Mouse (Mus musculus) neural tube, embryonic 15.5 days (tissue): ENCODE measurements around the gene Krtap27-1. TPM values are rescaled to one million over a fixed set of nuclear protein-coding genes. Genes with fewer than 3 reads are reported as not detected.

ENCODE experiments used
- ATAC-seq: fragments of 200-750 bp; cut with Nextera tagmentation; 2 replicates; pipeline ENCODE4 v1.8.0; 2017; ENCODE audit warnings: mild to moderate bottlenecking, moderate TSS enrichment, moderate library complexity; ENCODE audit not compliant: low FRiP score
- H3K27ac ChIP-seq: fragments of 300-500 bp; sonication (generic); replicated peaks from 2 replicates; pipeline ENCODE4 v1.5.1; 2015; ENCODE audit warnings: mild to moderate bottlenecking, inconsistent platforms
- H3K27me3 ChIP-seq: fragments of 300-500 bp; sonication (generic); replicated peaks from 2 replicates; pipeline ENCODE4 v1.6.1; 2015; ENCODE audit warnings: inconsistent platforms
- H3K36me3 ChIP-seq: fragments of 300-500 bp; sonication (generic); 2 replicates; pipeline ENCODE4 v1.6.1; 2015; ENCODE audit warnings: inconsistent platforms
- H3K4me1 ChIP-seq: fragments of 300-500 bp; sonication (generic); 2 replicates; pipeline ENCODE4 v1.6.1; 2015; ENCODE audit warnings: inconsistent platforms
- H3K4me2 ChIP-seq: fragments of 300-500 bp; sonication (generic); 2 replicates; pipeline ENCODE4 v1.6.1; 2015; ENCODE audit warnings: inconsistent platforms, mild to moderate bottlenecking, moderate library complexity
- H3K4me3 ChIP-seq: fragments of 300-500 bp; sonication (generic); replicated peaks from 2 replicates; pipeline ENCODE4 v1.5.1; 2015; ENCODE audit warnings: mild to moderate bottlenecking, inconsistent platforms
- H3K9ac ChIP-seq: fragments of 300-500 bp; sonication (generic); replicated peaks from 2 replicates; pipeline ENCODE4 v1.6.1; 2015; ENCODE audit warnings: mild to moderate bottlenecking, inconsistent platforms
- H3K9me3 ChIP-seq: fragments of 300-500 bp; sonication (generic); replicated peaks from 2 replicates; pipeline ENCODE4 v1.6.1; 2016; ENCODE audit warnings: inconsistent platforms
- WGBS: fragments of 180-500 bp; shearing (Covaris S2); methylation state at CpG from one replicate; pipeline ENCODE4 v1.1.7; 2015; ENCODE audit warnings: mixed read lengths; 5-methylcytosine and 5-hydroxymethylcytosine counted together
- polyA plus RNA-seq: library from polyadenylated mRNA; unstranded; fragments of >200 nt; fragmentation: Nextera tagmentation; extraction: Ambion mirVana; gene quantifications from 2 replicates; pipeline ENCODE4 v1.2.1, GENCODE M21; 2015

Gene Krtap27-1
- polyA plus RNA-seq = not detected in 2 replicates

- ATAC-seq = no peak
- H3K4me3 ChIP-seq = no peak within 1 kb of the TSS
- no peak within 1 kb of the TSS for H3K9ac ChIP-seq
- H3K4me1 ChIP-seq = no peaks in the 10 kb centered on the region
- H3K9me3 ChIP-seq = no peaks in the 10 kb centered on the region
- no peaks in the 10 kb centered on the region for H3K27me3 ChIP-seq
- no peak within 1 kb of the TSS for H3K27ac ChIP-seq
- WGBS = 92% methylated on average over 4 of the region's 4 CpGs
- H3K4me2 ChIP-seq = no peak within 1 kb of the TSS
- no peaks in the 10 kb centered on the region for H3K36me3 ChIP-seq
Measured at GRCm38 (mm10) chr16:88671571-88671970, at the start of gene Krtap27-1. Krtap27-1 (minus strand) TSS chr16:88671671.

- no peaks in the 10 kb centered on the region for H3K9me3 ChIP-seq
- no peak overlapping the region for H3K9ac ChIP-seq
- H3K27me3 ChIP-seq = no peaks in the 10 kb centered on the region
- H3K36me3 ChIP-seq = no peaks in the 10 kb centered on the region
- no peak for ATAC-seq
- WGBS = 24% methylated on average over 1 of the region's 1 CpGs
- no peak overlapping the region for H3K4me2 ChIP-seq
- no peaks in the 10 kb centered on the region for H3K4me1 ChIP-seq
- no peak overlapping the region for H3K4me3 ChIP-seq
- no peak overlapping the region for H3K27ac ChIP-seq
Measured at GRCm38 (mm10) chr16:88720031-88720430, 48.6 kb upstream of the Krtap27-1 start.

- H3K4me2 ChIP-seq = no peak overlapping the region
- H3K27ac ChIP-seq = no peak overlapping the region
- ATAC-seq = no peak
- H3K36me3 ChIP-seq = no peaks in the 10 kb centered on the region
- no peaks in the 10 kb centered on the region for H3K27me3 ChIP-seq
- no peak overlapping the region for H3K4me3 ChIP-seq
- no peaks in the 10 kb centered on the region for H3K9me3 ChIP-seq
- H3K9ac ChIP-seq = no peak overlapping the region
- H3K4me1 ChIP-seq = no peaks in the 10 kb centered on the region
Measured at GRCm38 (mm10) chr16:88716549-88716948, 45.1 kb upstream of the Krtap27-1 start.

GRCm38 (mm10) chr16:88711245-88711644 lies 39.8 kb upstream of the Krtap27-1 start:
- Histone ChIP-seq H3K4me3 (no peak overlapping the region), H3K4me1 (no peaks in the 10 kb centered on the region), H3K4me2 (no peak overlapping the region), H3K27me3 (no peaks in the 10 kb centered on the region), H3K36me3 (no peaks in the 10 kb centered on the region), H3K27ac (no peak overlapping the region), H3K9me3 (no peaks in the 10 kb centered on the region), H3K9ac (no peak overlapping the region)
- 87% methylated on average over 6 of the region's 6 CpGs for whole genome bisulfite sequencing
- no peak for ATAC-seq

GRCm38 (mm10) chr16:88710757-88711156 lies 39.3 kb upstream of the Krtap27-1 start:
- Histone ChIP-seq H3K4me1 (no peaks in the 10 kb centered on the region), H3K4me2 (no peak overlapping the region), H3K36me3 (no peaks in the 10 kb centered on the region), H3K9ac (no peak overlapping the region), H3K27ac (no peak overlapping the region), H3K27me3 (no peaks in the 10 kb centered on the region), H3K9me3 (no peaks in the 10 kb centered on the region), H3K4me3 (no peak overlapping the region)
- whole genome bisulfite sequencing = 81% methylated on average over 4 of the region's 4 CpGs
- ATAC-seq = no peak

- Histone ChIP-seq H3K4me3 (no peak within 1 kb of the TSS), H3K4me1 (no peaks in the 10 kb centered on the region), H3K27me3 (no peaks in the 10 kb centered on the region), H3K9ac (no peak within 1 kb of the TSS), H3K4me2 (no peak within 1 kb of the TSS), H3K27ac (no peak within 1 kb of the TSS), H3K9me3 (no peaks in the 10 kb centered on the region), H3K36me3 (no peaks in the 10 kb centered on the region)
- whole genome bisulfite sequencing = 93% methylated on average over 10 of the region's 10 CpGs
- ATAC-seq = no peak
Measured at GRCm38 (mm10) chr16:88707496-88708012, 36.1 kb upstream of the Krtap27-1 start, which contains the start of gene 2310061N02Rik. 2310061N02Rik (minus strand) TSS chr16:88707962.

- no peak overlapping the region for H3K4me2 ChIP-seq
- no peaks in the 10 kb centered on the region for H3K27me3 ChIP-seq
- no peaks in the 10 kb centered on the region for H3K9me3 ChIP-seq
- H3K36me3 ChIP-seq = no peaks in the 10 kb centered on the region
- H3K9ac ChIP-seq = no peak overlapping the region
- 63% methylated on average over 4 of the region's 4 CpGs for WGBS
- no peak overlapping the region for H3K4me3 ChIP-seq
- no peaks in the 10 kb centered on the region for H3K4me1 ChIP-seq
- H3K27ac ChIP-seq = no peak overlapping the region
- ATAC-seq = no peak
Measured at GRCm38 (mm10) chr16:88701072-88701864, 29.8 kb upstream of the Krtap27-1 start.

GRCm38 (mm10) chr16:88696256-88696655 lies 24.8 kb upstream of the Krtap27-1 start:
- H3K9ac ChIP-seq = no peak overlapping the region
- no peak overlapping the region for H3K27ac ChIP-seq
- H3K9me3 ChIP-seq = no peaks in the 10 kb centered on the region
- H3K4me2 ChIP-seq = no peak overlapping the region
- no peak for ATAC-seq
- no peaks in the 10 kb centered on the region for H3K4me1 ChIP-seq
- no peaks in the 10 kb centered on the region for H3K36me3 ChIP-seq
- H3K27me3 ChIP-seq = no peaks in the 10 kb centered on the region
- no peak overlapping the region for H3K4me3 ChIP-seq
- WGBS = 56% methylated on average over 4 of the region's 4 CpGs

- Histone ChIP-seq H3K4me2 (no peak overlapping the region), H3K36me3 (no peaks in the 10 kb centered on the region), H3K27ac (no peak overlapping the region), H3K27me3 (no peaks in the 10 kb centered on the region), H3K9me3 (no peaks in the 10 kb centered on the region), H3K4me3 (no peak overlapping the region), H3K4me1 (no peaks in the 10 kb centered on the region), H3K9ac (no peak overlapping the region)
- ATAC-seq = no peak
- 36% methylated on average over 2 of the region's 2 CpGs for WGBS
Measured at GRCm38 (mm10) chr16:88681282-88681681, 9.8 kb upstream of the Krtap27-1 start.

- Histone ChIP-seq H3K4me3 (no peak overlapping the region), H3K9me3 (no peaks in the 10 kb centered on the region), H3K4me2 (no peak overlapping the region), H3K9ac (no peak overlapping the region), H3K36me3 (no peaks in the 10 kb centered on the region), H3K27ac (no peak overlapping the region), H3K27me3 (no peaks in the 10 kb centered on the region), H3K4me1 (no peaks in the 10 kb centered on the region)
- no peak for ATAC-seq
- 82% methylated on average over 6 of the region's 6 CpGs for WGBS
Measured at GRCm38 (mm10) chr16:88679099-88679498, 7.6 kb upstream of the Krtap27-1 start.

GRCm38 (mm10) chr16:88657426-88657825 lies 14.0 kb downstream of the Krtap27-1 start:
- ATAC-seq = no peak
- 0 out of 2 replicates have a peak, but pooled peaks cover 3% of the 10 kb centered on the region for H3K4me1 ChIP-seq
- H3K27ac ChIP-seq = no peak overlapping the region
- no peak overlapping the region for H3K4me3 ChIP-seq
- H3K9ac ChIP-seq = no peak overlapping the region
- 52% methylated on average over 1 of the region's 1 CpGs for WGBS
- no peak overlapping the region for H3K4me2 ChIP-seq
- no peaks in the 10 kb centered on the region for H3K36me3 ChIP-seq
- H3K27me3 ChIP-seq = no peaks in the 10 kb centered on the region
- no peaks in the 10 kb centered on the region for H3K9me3 ChIP-seq

- Histone ChIP-seq H3K27ac (no peak overlapping the region), H3K27me3 (no peaks in the 10 kb centered on the region), H3K4me1 (no peaks in the 10 kb centered on the region), H3K36me3 (no peaks in the 10 kb centered on the region), H3K9ac (no peak overlapping the region), H3K4me2 (no peak overlapping the region), H3K4me3 (no peak overlapping the region), H3K9me3 (no peaks in the 10 kb centered on the region)
- 73% methylated on average over 2 of the region's 2 CpGs for WGBS
- no peak for ATAC-seq
Measured at GRCm38 (mm10) chr16:88651952-88652351, 19.5 kb downstream of the Krtap27-1 start.
